Mouse (Mus musculus) limb, embryonic 13.5 days (tissue): ENCODE results near the gene Ndrg3. TPM values are rescaled to one million over a fixed set of nuclear protein-coding genes. Genes with fewer than 3 reads are reported as not detected.
"Not testable (repeated sequence)": the region's sequence is repeated elsewhere in the genome, so short reads cannot be mapped to it uniquely, and the experiment has no call there.

ENCODE experiments used
- ATAC-seq: fragments of 200-750 bp; cut with Nextera tagmentation; 2 replicates; pipeline ENCODE4 v1.8.0; 2017; ENCODE audit warnings: low read depth, moderate number of reproducible peaks, moderate TSS enrichment; ENCODE audit not compliant: low FRiP score
- H3K27ac ChIP-seq: fragments of 300-500 bp; sonication (generic); 2 replicates; pipeline ENCODE4 v1.5.1; 2015; ENCODE audit warnings: inconsistent platforms, mild to moderate bottlenecking, moderate library complexity
- H3K27me3 ChIP-seq: fragments of 300-500 bp; sonication (generic); 2 replicates; pipeline ENCODE4 v1.6.1; 2015; ENCODE audit warnings: mild to moderate bottlenecking, inconsistent platforms
- H3K36me3 ChIP-seq: fragments of 300-500 bp; sonication (generic); 2 replicates; pipeline ENCODE4 v1.6.1; 2015; ENCODE audit warnings: inconsistent platforms, mild to moderate bottlenecking, moderate library complexity
- H3K4me1 ChIP-seq: fragments of 300-500 bp; sonication (generic); 2 replicates; pipeline ENCODE4 v1.6.1; 2015; ENCODE audit warnings: inconsistent platforms
- H3K4me2 ChIP-seq: fragments of 300-500 bp; sonication (generic); replicated peaks from 2 replicates; pipeline ENCODE4 v1.6.1; 2015; ENCODE audit warnings: inconsistent platforms, mild to moderate bottlenecking, moderate library complexity
- H3K4me3 ChIP-seq: fragments of 300-500 bp; sonication (generic); 2 replicates; pipeline ENCODE4 v1.5.1; 2015; ENCODE audit warnings: moderate library complexity, mild to moderate bottlenecking, inconsistent platforms
- H3K9ac ChIP-seq: fragments of 300-500 bp; sonication (generic); 2 replicates; pipeline ENCODE4 v1.6.1; 2015; ENCODE audit warnings: mild to moderate bottlenecking, inconsistent platforms
- H3K9me3 ChIP-seq: fragments of 300-500 bp; sonication (generic); 2 replicates; pipeline ENCODE4 v1.6.1; 2016; ENCODE audit warnings: inconsistent platforms
- WGBS: fragments of 180-500 bp; shearing (Covaris S2); methylation state at CpG from one replicate; pipeline ENCODE4 v1.1.7; 2015; 5-methylcytosine and 5-hydroxymethylcytosine counted together
- polyA plus RNA-seq: library from polyadenylated mRNA; unstranded; fragments of >200 nt; fragmentation: Nextera tagmentation; extraction: Ambion mirVana; gene quantifications from 2 replicates; pipeline ENCODE4 v1.2.1, GENCODE M21; 2015

The Ndrg3 gene
- polyA plus RNA-seq, 1 experiment from 2014 or later, result 48.6 TPM

- Histone ChIP-seq H3K27ac (no peak overlapping the region), H3K4me1 (no peaks in the 10 kb centered on the region), H3K36me3 (no peaks in the 10 kb centered on the region), H3K4me2 (no peak overlapping the region), H3K4me3 (no peak overlapping the region), H3K9ac (no peak overlapping the region), H3K27me3 (no peaks in the 10 kb centered on the region), H3K9me3 (no peaks in the 10 kb centered on the region)
- no peak for ATAC-seq
- 80% methylated on average over 9 of the region's 9 CpGs for WGBS
Observed at GRCm38 (mm10) chr2:156958496-156959252, 33.2 kb downstream of the Ndrg3 start.

GRCm38 (mm10) chr2:156957035-156957434 lies 34.8 kb downstream of the Ndrg3 start:
- Histone ChIP-seq H3K27me3 (no peaks in the 10 kb centered on the region), H3K4me3 (no peak overlapping the region), H3K36me3 (no peaks in the 10 kb centered on the region), H3K4me1 (no peaks in the 10 kb centered on the region), H3K4me2 (no peak overlapping the region), H3K9me3 (no peaks in the 10 kb centered on the region), H3K9ac (no peak overlapping the region), H3K27ac (no peak overlapping the region)
- WGBS, result 92% methylated on average over 2 of the region's 2 CpGs
- no peak for ATAC-seq

- H3K4me2 ChIP-seq, result no peak overlapping the region
- WGBS, result 66% methylated on average over 7 of the region's 7 CpGs
- H3K36me3 ChIP-seq, result no peaks in the 10 kb centered on the region
- no peaks in the 10 kb centered on the region for H3K4me1 ChIP-seq
- H3K27ac ChIP-seq, result no peak overlapping the region
- H3K27me3 ChIP-seq, result no peaks in the 10 kb centered on the region
- no peak overlapping the region for H3K9ac ChIP-seq
- H3K4me3 ChIP-seq, result no peak overlapping the region
- ATAC-seq, result no peak
- no peaks in the 10 kb centered on the region for H3K9me3 ChIP-seq
Observed at GRCm38 (mm10) chr2:156956306-156956705, 35.5 kb downstream of the Ndrg3 start.

- H3K27me3 ChIP-seq, result no peaks in the 10 kb centered on the region
- H3K4me2 ChIP-seq, result no peak overlapping the region
- no peak overlapping the region for H3K9ac ChIP-seq
- WGBS, result 91% methylated on average over 5 of the region's 5 CpGs
- H3K9me3 ChIP-seq, result no peaks in the 10 kb centered on the region
- no peaks in the 10 kb centered on the region for H3K4me1 ChIP-seq
- no peak for ATAC-seq
- no peak overlapping the region for H3K4me3 ChIP-seq
- H3K36me3 ChIP-seq, result no peaks in the 10 kb centered on the region; the same call in 1 of the 2 replicates
- H3K27ac ChIP-seq, result no peak overlapping the region
Observed at GRCm38 (mm10) chr2:156954463-156954862, 37.4 kb downstream of the Ndrg3 start.

GRCm38 (mm10) chr2:156951301-156952094 lies 40.4 kb downstream of the Ndrg3 start:
- 90% methylated on average over 10 of the region's 10 CpGs for WGBS
- peaks cover 20% of the 10 kb centered on the region for H3K36me3 ChIP-seq

GRCm38 (mm10) chr2:156950816-156951215 lies 41.0 kb downstream of the Ndrg3 start:
- H3K27me3 ChIP-seq, result no peaks in the 10 kb centered on the region
- H3K27ac ChIP-seq, result no peak overlapping the region
- H3K4me2 ChIP-seq, result no peak overlapping the region
- no peaks in the 10 kb centered on the region for H3K9me3 ChIP-seq
- H3K9ac ChIP-seq, result no peak overlapping the region
- H3K4me3 ChIP-seq, result no peak overlapping the region
- H3K36me3 ChIP-seq, result peaks cover 23% of the 10 kb centered on the region
- WGBS, result 96% methylated on average over 3 of the region's 3 CpGs
- no peak for ATAC-seq
- no peaks in the 10 kb centered on the region for H3K4me1 ChIP-seq

More at GRCm38 (mm10) chr2:156951301-156952094, 40.4 kb downstream of the Ndrg3 start:
- Histone ChIP-seq H3K27ac (no peak overlapping the region), H3K4me1 (no peaks in the 10 kb centered on the region), H3K4me3 (no peak overlapping the region), H3K4me2 (no peak overlapping the region), H3K9ac (no peak overlapping the region), H3K9me3 (no peaks in the 10 kb centered on the region), H3K27me3 (no peaks in the 10 kb centered on the region)
- no peak for ATAC-seq

GRCm38 (mm10) chr2:156941523-156941922 lies 50.3 kb downstream of the Ndrg3 start:
- 81% methylated on average over 9 of the region's 9 CpGs for WGBS
- not testable (repeated sequence) for ATAC-seq, H3K27me3 ChIP-seq

GRCm38 (mm10) chr2:156939926-156940325 lies 51.9 kb downstream of the Ndrg3 start:
- 55% methylated on average over 6 of the region's 6 CpGs for WGBS
- not testable (repeated sequence) for H3K4me1 ChIP-seq, H3K4me2 ChIP-seq, H3K27ac ChIP-seq, H3K27me3 ChIP-seq, H3K9ac ChIP-seq, H3K4me3 ChIP-seq, ATAC-seq, H3K9me3 ChIP-seq
- H3K36me3 ChIP-seq, result peaks cover 37% of the 10 kb centered on the region

More at GRCm38 (mm10) chr2:156941523-156941922, 50.3 kb downstream of the Ndrg3 start:
- not testable (repeated sequence) for H3K4me1 ChIP-seq, H3K9me3 ChIP-seq, H3K27ac ChIP-seq, H3K9ac ChIP-seq, H3K4me2 ChIP-seq, H3K4me3 ChIP-seq
- H3K36me3 ChIP-seq, result peaks cover 34% of the 10 kb centered on the region

- no peak overlapping the region for H3K4me3 ChIP-seq
- H3K27me3 ChIP-seq, result no peaks in the 10 kb centered on the region
- H3K4me1 ChIP-seq, result no peaks in the 10 kb centered on the region
- 93% methylated on average over 2 of the region's 2 CpGs for WGBS
- no peaks in the 10 kb centered on the region for H3K9me3 ChIP-seq
- H3K27ac ChIP-seq, result no peak overlapping the region
- ATAC-seq, result no peak
- H3K9ac ChIP-seq, result no peak overlapping the region
- H3K36me3 ChIP-seq, result peaks cover 26% of the 10 kb centered on the region
- H3K4me2 ChIP-seq, result no peak overlapping the region
Observed at GRCm38 (mm10) chr2:156937795-156938194, 54.1 kb downstream of the Ndrg3 start.

- H3K4me1 ChIP-seq, result no peaks in the 10 kb centered on the region
- no peak overlapping the region for H3K27ac ChIP-seq
- H3K27me3 ChIP-seq, result no peaks in the 10 kb centered on the region
- no peak for ATAC-seq
- H3K36me3 ChIP-seq, result peaks cover 44% of the 10 kb centered on the region
- H3K4me2 ChIP-seq, result no peak overlapping the region
- no peaks in the 10 kb centered on the region for H3K9me3 ChIP-seq
- H3K4me3 ChIP-seq, result no peak overlapping the region
- no peak overlapping the region for H3K9ac ChIP-seq
- WGBS, result 88% methylated on average over 6 of the region's 6 CpGs
Observed at GRCm38 (mm10) chr2:156935005-156935404, 56.9 kb downstream of the Ndrg3 start.

GRCm38 (mm10) chr2:156933426-156933825 lies 58.4 kb downstream of the Ndrg3 start:
- H3K9me3 ChIP-seq, result no peaks in the 10 kb centered on the region
- H3K4me2 ChIP-seq, result no peak overlapping the region
- H3K4me3 ChIP-seq, result no peak overlapping the region
- 79% methylated on average over 1 of the region's 1 CpGs for WGBS
- no peaks in the 10 kb centered on the region for H3K27me3 ChIP-seq
- H3K4me1 ChIP-seq, result no peaks in the 10 kb centered on the region
- no peak overlapping the region for H3K27ac ChIP-seq
- H3K9ac ChIP-seq, result no peak overlapping the region
- ATAC-seq, result no peak
- peaks cover 44% of the 10 kb centered on the region for H3K36me3 ChIP-seq

GRCm38 (mm10) chr2:156931421-156931820 lies 60.4 kb downstream of the Ndrg3 start:
- no peak for ATAC-seq
- WGBS, result 97% methylated on average over 2 of the region's 2 CpGs
- no peaks in the 10 kb centered on the region for H3K27me3 ChIP-seq
- no peak overlapping the region for H3K27ac ChIP-seq
- no peaks in the 10 kb centered on the region for H3K4me1 ChIP-seq
- H3K9me3 ChIP-seq, result no peaks in the 10 kb centered on the region
- no peak overlapping the region for H3K4me2 ChIP-seq
- H3K4me3 ChIP-seq, result no peak overlapping the region
- H3K9ac ChIP-seq, result no peak overlapping the region
- H3K36me3 ChIP-seq, result peaks cover 35% of the 10 kb centered on the region
